Mouse (Mus musculus): ENCODE results near the gene Ap1s1.

DNA sequence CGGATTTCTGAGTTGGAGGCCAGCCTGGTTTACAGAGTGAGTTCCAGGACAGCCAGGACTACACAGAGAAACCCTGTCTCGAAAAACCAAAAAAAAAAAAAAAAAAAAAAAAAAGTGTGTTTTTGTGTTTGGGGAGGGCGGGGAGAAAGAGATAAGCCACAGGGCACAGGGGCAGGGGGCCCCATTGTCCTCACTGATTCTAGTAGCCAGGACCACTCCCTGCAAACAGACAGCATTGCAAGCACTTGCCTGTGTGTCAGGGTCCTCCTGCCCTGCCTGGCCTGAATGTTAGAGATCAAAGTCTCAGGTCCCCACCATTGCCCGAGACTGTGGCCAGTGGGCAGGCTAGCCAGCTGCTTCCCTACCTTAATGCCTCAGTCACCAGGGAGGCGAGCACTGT is 46.5 kb downstream of the Ap1s1 start:
- TF ChIP-seq POLR2A (IDR thresholded peaks at IDR 0.05; ENCODE audit: borderline replicate concordance, insufficient read depth, low read length) (no peak), CTCF (IDR thresholded peaks at IDR 0.05; ENCODE audit: borderline replicate concordance, insufficient read depth, low read depth, low read length) (no peak)
